Mouse (Mus musculus) cerebellum, adult 11 months (tissue): ENCODE data around the gene Doc2a.
A peak's percentile ranks its signal among the peaks of the same experiment; 100 is the strongest.

ENCODE experiments used
- DNase-seq: peaks from one replicate; pipeline ENCODE4 v3.0.0; 2022

Gene Doc2a

GRCm38 (mm10) chr7:126847116-126847420 lies at the start of gene Doc2a:
Gene Doc2a (plus strand): TSS chr7:126847416.
- no peak for DNase-seq

GRCm38 (mm10) chr7:126798127-126799049 lies 48.8 kb upstream of the Doc2a start:
- peak; percentile 49 for DNase-seq

GRCm38 (mm10) chr7:126799050-126799467 lies 48.2 kb upstream of the Doc2a start:
- peak; percentile 97 for DNase-seq

- peak; percentile 76 for DNase-seq
Observed at GRCm38 (mm10) chr7:126799468-126800268, 47.5 kb upstream of the Doc2a start.

- no peak for DNase-seq
Observed at GRCm38 (mm10) chr7:126800269-126801056, 46.8 kb upstream of the Doc2a start.

GRCm38 (mm10) chr7:126801057-126801422 lies 46.2 kb upstream of the Doc2a start:
- DNase-seq = no peak

- DNase-seq = no peak
Observed at GRCm38 (mm10) chr7:126802134-126802889, 44.9 kb upstream of the Doc2a start.

GRCm38 (mm10) chr7:126803181-126803580 lies 44.0 kb upstream of the Doc2a start:
- no peak for DNase-seq

- DNase-seq = no peak
Observed at GRCm38 (mm10) chr7:126803751-126804150, 43.5 kb upstream of the Doc2a start.

GRCm38 (mm10) chr7:126806956-126807355 lies 40.3 kb upstream of the Doc2a start:
- no peak for DNase-seq

GRCm38 (mm10) chr7:126807405-126807804 lies 39.8 kb upstream of the Doc2a start:
- no peak for DNase-seq

- DNase-seq = peak; percentile 85
Observed at GRCm38 (mm10) chr7:126808703-126809455, 38.3 kb upstream of the Doc2a start.

GRCm38 (mm10) chr7:126809723-126810369 lies 37.4 kb upstream of the Doc2a start:
- DNase-seq = no peak

- DNase-seq = no peak
Observed at GRCm38 (mm10) chr7:126815726-126816222, 31.4 kb upstream of the Doc2a start.

- DNase-seq = no peak
Observed at GRCm38 (mm10) chr7:126816494-126816893, 30.7 kb upstream of the Doc2a start.

- no peak for DNase-seq
Observed at GRCm38 (mm10) chr7:126817595-126817994, 29.6 kb upstream of the Doc2a start.

- no peak for DNase-seq
Observed at GRCm38 (mm10) chr7:126818818-126819217, 28.4 kb upstream of the Doc2a start.

- DNase-seq = peak; percentile 86
Observed at GRCm38 (mm10) chr7:126821835-126822511, 25.2 kb upstream of the Doc2a start.

GRCm38 (mm10) chr7:126822741-126823140 lies 24.5 kb upstream of the Doc2a start:
- DNase-seq = no peak

GRCm38 (mm10) chr7:126823202-126823711 lies 24.0 kb upstream of the Doc2a start:
- DNase-seq = peak; percentile 64
